In genomic region chr1:191095019-191095418, GRCm38 (mm10) we compare ENCODE assay signal across 1 mouse cellular context.
TF ChIP-seq lines count a peak whose summit lies in the region.

No protein-coding gene starts in this region.

TF ChIP-seq in MEL, 35 proteins besides CTCF, POLR2A, EP300 and RAD21:
- peak; percentile 67 for TF ChIP-seq ZC3H11A (IDR thresholded peaks at IDR 0.05; ENCODE audit: low read depth, low read length)
- TF ChIP-seq CHD2 (IDR thresholded peaks at IDR 0.05; ENCODE audit: low read length), result no peak
- TF ChIP-seq SMC3 (IDR thresholded peaks at IDR 0.05; ENCODE audit: low read depth, low read length), result peak; percentile 63
